Mouse (Mus musculus): Measurements from ENCODE around the gene Zfp704.

DNA sequence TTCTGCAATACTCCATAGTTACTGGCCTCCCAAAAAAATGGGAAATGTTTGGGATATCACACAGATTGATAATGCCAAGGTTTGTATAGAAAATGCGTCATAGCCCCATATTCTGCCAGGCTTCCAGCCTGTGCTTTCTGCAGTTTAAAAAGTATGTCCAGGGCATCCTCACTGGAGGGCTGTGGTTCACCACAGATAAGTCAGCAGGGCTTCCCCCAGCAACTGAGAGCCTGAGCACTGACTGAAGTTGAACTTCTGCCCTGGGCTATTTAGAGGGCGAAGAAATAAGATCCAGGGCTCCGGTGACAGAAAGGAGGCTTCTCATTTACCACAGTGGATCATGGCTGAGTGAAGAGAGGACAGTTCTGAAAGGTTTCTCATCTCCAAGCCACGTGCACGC is 16.3 kb upstream of the Zfp704 start:
- TF ChIP-seq CTCF (conservative IDR thresholded peaks at IDR 0.05; ENCODE audit: low read length) (no peak), POU5F1 (IDR thresholded peaks at IDR 0.05; ENCODE audit: borderline replicate concordance, low read length) (no peak)
